Mouse (Mus musculus) cerebellum, adult 2 months (tissue): ENCODE results near the gene Pkd1.

ENCODE experiments used
- CTCF ChIP-seq: fragments of 200-500 bp; IDR thresholded peaks from 2 replicates; pipeline ENCODE4 v1.5.1; 2011; ENCODE audit warnings: low read depth, mild to moderate bottlenecking, control low read depth, low read length, moderate library complexity, borderline replicate concordance; ENCODE audit not compliant: insufficient read depth
- POLR2A ChIP-seq: fragments of 200-500 bp; IDR thresholded peaks from 2 replicates; pipeline ENCODE4 v1.6.1; 2011; ENCODE audit warnings: low read length, control low read depth, borderline replicate concordance; ENCODE audit not compliant: insufficient read depth

DNA sequence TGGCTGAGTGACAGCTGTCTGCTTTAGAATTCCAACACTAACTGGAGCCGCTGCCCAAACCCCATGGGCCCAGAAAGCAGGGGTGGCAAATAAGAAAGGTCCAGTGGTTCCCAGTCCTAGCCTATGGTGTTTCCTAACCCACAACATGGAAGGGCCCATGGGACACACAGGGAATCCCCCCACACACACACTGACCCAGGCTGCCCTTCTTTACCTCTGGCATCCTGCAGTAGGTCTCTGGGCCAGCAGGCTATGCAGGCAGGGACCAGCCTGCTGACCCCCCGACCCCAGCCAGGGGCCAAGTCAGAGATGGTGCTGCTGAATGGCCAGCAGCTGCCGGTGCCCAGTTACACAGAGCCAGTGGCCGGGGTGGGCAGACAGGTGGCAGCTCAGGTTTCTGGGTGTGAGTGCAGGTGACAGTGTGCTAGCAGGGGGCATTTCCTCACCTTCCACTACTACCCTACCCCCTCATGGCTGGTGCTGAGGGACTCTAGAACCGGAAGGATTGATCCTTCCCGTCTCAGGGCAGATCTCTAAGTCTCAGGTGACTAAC lies 93.2 kb downstream of the Pkd1 start:
- TF ChIP-seq POLR2A (no peak), CTCF (no peak)
